Mouse (Mus musculus) myocyte (in vitro differentiated cells): ENCODE measurements around the gene Zfpl1. TPM values are rescaled to one million over a fixed set of nuclear protein-coding genes. Genes with fewer than 3 reads are reported as not detected.

ENCODE experiments used
- H3K27me3 ChIP-seq: one replicate; pipeline ENCODE4 v1.6.1; 2011; ENCODE audit not compliant: control insufficient read depth, insufficient read depth, insufficient read length
- H3K36me3 ChIP-seq: one replicate; pipeline ENCODE4 v1.6.1; 2011; ENCODE audit not compliant: control insufficient read depth, insufficient read depth
- H3K4me2 ChIP-seq: one replicate; pipeline ENCODE4 v1.6.1; 2011; ENCODE audit warnings: low read depth, control low read depth
- H3K4me3 ChIP-seq: one replicate; pipeline ENCODE4 v1.5.1; 2011; ENCODE audit warnings: mild to moderate bottlenecking, control low read depth, moderate library complexity
- H3K79me2 ChIP-seq: one replicate; pipeline ENCODE4 v1.6.1; 2011; ENCODE audit not compliant: control insufficient read depth, insufficient read depth
- H3ac ChIP-seq: one replicate; pipeline ENCODE4 v1.6.1; 2011; ENCODE audit not compliant: control insufficient read depth, insufficient read length
- CEBPB ChIP-seq: IDR thresholded peaks from 2 replicates; pipeline ENCODE4 v1.6.1; 2011; ENCODE audit warnings: mild to moderate bottlenecking, moderate library complexity; ENCODE audit not compliant: poor library complexity, insufficient read depth, severe bottlenecking
- E2F4 ChIP-seq: IDR thresholded peaks from one replicate; pipeline ENCODE4 v1.6.1; 2011; ENCODE audit warnings: mild to moderate bottlenecking, control low read depth, moderate library complexity; ENCODE audit not compliant: insufficient read depth
- MAX ChIP-seq: IDR thresholded peaks from one replicate; pipeline ENCODE4 v1.6.1; 2011; ENCODE audit warnings: low read depth, mild to moderate bottlenecking, control low read depth
- MYOD1 ChIP-seq, 3 experiments: IDR thresholded peaks; one replicate each; pipeline ENCODE4 v1.6.1; 2011; ENCODE audit warnings: control low read depth in 2 of 3, low read depth in 2 of 3, mild to moderate bottlenecking in 2 of 3, moderate library complexity in 1 of 3; ENCODE audit not compliant: insufficient read length in 2 of 3, control insufficient read depth in 1 of 3
- MYOG ChIP-seq, 3 experiments: IDR thresholded peaks; one replicate each; pipeline ENCODE4 v1.6.1; 2011; ENCODE audit warnings: control low read depth in 2 of 3, low read depth in 2 of 3, mild to moderate bottlenecking in 2 of 3; ENCODE audit not compliant: insufficient read length in 2 of 3, control insufficient read depth in 1 of 3, insufficient read depth in 1 of 3
- POLR2A ChIP-seq: IDR thresholded peaks from one replicate; pipeline ENCODE4 v1.6.1; 2011; ENCODE audit warnings: low read depth, mild to moderate bottlenecking, control low read depth, moderate library complexity; ENCODE audit not compliant: insufficient read length
- POLR2AphosphoS2 ChIP-seq: IDR thresholded peaks from one replicate; pipeline ENCODE4 v1.6.1; 2011; ENCODE audit warnings: low read depth, control low read depth; ENCODE audit not compliant: insufficient read length
- REST ChIP-seq: IDR thresholded peaks from one replicate; pipeline ENCODE4 v1.6.1; 2011; ENCODE audit warnings: mild to moderate bottlenecking, control low read depth, moderate library complexity; ENCODE audit not compliant: insufficient read depth, insufficient read length
- SRF ChIP-seq: IDR thresholded peaks from one replicate; pipeline ENCODE4 v1.6.1; 2011; ENCODE audit warnings: low read depth; ENCODE audit not compliant: control insufficient read depth, insufficient read length
- TCF12 ChIP-seq: IDR thresholded peaks from one replicate; pipeline ENCODE4 v1.6.1; 2011; ENCODE audit warnings: mild to moderate bottlenecking, control low read depth; ENCODE audit not compliant: poor library complexity, insufficient read depth, severe bottlenecking
- TCF3 ChIP-seq: IDR thresholded peaks from one replicate; pipeline ENCODE4 v1.6.1; 2011; ENCODE audit warnings: low read depth, control low read depth; ENCODE audit not compliant: insufficient read length
- USF1 ChIP-seq: IDR thresholded peaks from one replicate; pipeline ENCODE4 v1.6.1; 2011; ENCODE audit warnings: low read depth, mild to moderate bottlenecking, control low read depth, moderate library complexity
- polyA plus RNA-seq: library from polyadenylated mRNA; unstranded; fragments of >200 nt; fragmentation: generic; extraction: Trizol; gene quantifications from one replicate; pipeline ENCODE4 v1.2.1, GENCODE M21; 2012; ENCODE audit warnings: missing spikeins

Gene Zfpl1
- polyA plus RNA-seq, 1 experiment = 68.5 TPM

- TF ChIP-seq SRF (no peak), POLR2AphosphoS2 (peak; percentile 50)
- no peak overlapping the region for H3K4me2 ChIP-seq
- H3K36me3 ChIP-seq = peaks cover 7% of the 10 kb centered on the region
- no peak overlapping the region for H3ac ChIP-seq
- no peaks in the 10 kb centered on the region for H3K27me3 ChIP-seq
- H3K79me2 ChIP-seq = peaks cover 34% of the 10 kb centered on the region
- H3K4me3 ChIP-seq = peak overlapping the region; percentile 51
Measured at GRCm38 (mm10) chr19:6063081-6063480, 21.7 kb downstream of the Zfpl1 start.

- Histone ChIP-seq H3K36me3 (peaks cover 7% of the 10 kb centered on the region), H3K27me3 (no peaks in the 10 kb centered on the region), H3K4me2 (peak overlapping the region; percentile 92), H3ac (peak overlapping the region; percentile 72), H3K79me2 (peaks cover 39% of the 10 kb centered on the region), H3K4me3 (peak overlapping the region; percentile 51)
- TF ChIP-seq POLR2A = no peak
- no peak for TF ChIP-seq MAX
- TF ChIP-seq SRF = no peak
- TF ChIP-seq CEBPB = no peak
- no peak for TF ChIP-seq MYOD1 (IDR thresholded peaks at IDR 0.05; ENCODE audit: control insufficient read depth in 1 of 3, insufficient read length in 2 of 3, low read depth in 2 of 3)
- TF ChIP-seq TCF12 = no peak
- no peak for TF ChIP-seq TCF3
- TF ChIP-seq REST = no peak
- TF ChIP-seq POLR2AphosphoS2 = no peak
- TF ChIP-seq USF1 = no peak
Measured at GRCm38 (mm10) chr19:6062418-6062817, 22.3 kb downstream of the Zfpl1 start.

GRCm38 (mm10) chr19:6061641-6062302 is 23.0 kb downstream of the Zfpl1 start:
- peak overlapping the region; percentile 92 for H3K4me2 ChIP-seq
- TF ChIP-seq TCF12 (no peak), POLR2AphosphoS2 (peak; percentile 62), POLR2A (peak; percentile 62), MYOD1 (IDR thresholded peaks at IDR 0.05; ENCODE audit: control insufficient read depth in 1 of 3, insufficient read length in 2 of 3, low read depth in 2 of 3) (peak in 1 of 3 experiments; percentile 54)
- H3ac ChIP-seq = peak overlapping the region; percentile 72
- peaks cover 45% of the 10 kb centered on the region for H3K79me2 ChIP-seq
- peaks cover 7% of the 10 kb centered on the region for H3K36me3 ChIP-seq
- H3K4me3 ChIP-seq = peak overlapping the region; percentile 51
- no peaks in the 10 kb centered on the region for H3K27me3 ChIP-seq

GRCm38 (mm10) chr19:6061021-6061533 is 23.7 kb downstream of the Zfpl1 start, which contains the start of gene Znhit2:
Znhit2 (plus strand) TSS chr19:6061192.
- TF ChIP-seq MYOG (IDR thresholded peaks at IDR 0.05; ENCODE audit: control insufficient read depth in 1 of 3, insufficient read depth in 1 of 3, insufficient read length in 2 of 3, low read depth in 2 of 3) (peak in 2 of 3 experiments; percentile 44 to 48), SRF (no peak), MYOD1 (IDR thresholded peaks at IDR 0.05; ENCODE audit: control insufficient read depth in 1 of 3, insufficient read length in 2 of 3, low read depth in 2 of 3) (peak in 2 of 3 experiments; percentile 18 to 74), TCF12 (no peak), REST (no peak), E2F4 (no peak), USF1 (no peak), CEBPB (no peak), POLR2AphosphoS2 (peak; percentile 79), POLR2A (peak; percentile 73), MAX (no peak), TCF3 (no peak)
- peaks cover 7% of the 10 kb centered on the region for H3K36me3 ChIP-seq
- H3K27me3 ChIP-seq = no peaks in the 10 kb centered on the region
- H3ac ChIP-seq = peak within 1 kb of the TSS; percentile 72
- H3K79me2 ChIP-seq = peaks cover 48% of the 10 kb centered on the region
- peak within 1 kb of the TSS; percentile 51 for H3K4me3 ChIP-seq
- H3K4me2 ChIP-seq = peak within 1 kb of the TSS; percentile 92

GRCm38 (mm10) chr19:6058966-6059365 is 25.8 kb downstream of the Zfpl1 start:
- Histone ChIP-seq H3K27me3 (no peaks in the 10 kb centered on the region), H3K79me2 (peaks cover 65% of the 10 kb centered on the region), H3K4me3 (peak overlapping the region; percentile 96), H3ac (no peak overlapping the region), H3K4me2 (peak overlapping the region; percentile 98), H3K36me3 (peaks cover 18% of the 10 kb centered on the region)
- TF ChIP-seq POLR2AphosphoS2 (no peak), POLR2A (no peak)
